Mouse (Mus musculus): Measurements from ENCODE around the gene Cdc42ep3. TPM values are rescaled to one million over a fixed set of nuclear protein-coding genes. Genes with fewer than 3 reads are reported as not detected.

The Cdc42ep3 gene
- polyA plus RNA-seq, 1 experiment from 2014 or later: 21.9 TPM

DNA sequence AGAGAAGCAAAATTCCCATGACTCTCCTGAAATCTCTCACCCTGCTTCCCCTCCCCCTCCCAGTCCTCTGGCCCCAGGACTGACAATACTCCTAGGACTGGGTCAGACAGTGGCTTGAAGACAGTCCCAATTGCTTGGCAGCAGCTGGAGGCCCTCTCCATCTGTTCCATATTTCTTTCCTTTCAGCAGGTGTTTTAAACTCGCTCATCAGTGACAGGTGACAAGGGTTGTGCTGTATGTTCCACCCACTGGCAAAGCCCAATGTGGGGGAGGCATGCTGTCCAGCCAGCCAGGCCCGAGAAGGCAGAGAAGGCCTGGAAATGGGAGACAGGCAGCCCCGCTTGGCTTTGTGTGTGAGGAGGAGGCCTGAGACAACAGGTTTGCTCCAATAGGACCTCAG lies 17.4 kb downstream of the Cdc42ep3 start:
- no peak overlapping the region for H3K27ac ChIP-seq
- no peak for DNase-seq (ENCODE audit: low spot score)
- WGBS: 81% methylated on average over 3 of the region's 3 CpGs
- H3K4me3 ChIP-seq: no peak overlapping the region
- H3K9me3 ChIP-seq: no peaks in the 10 kb centered on the region
- H3K36me3 ChIP-seq: peaks cover 7% of the 10 kb centered on the region; the same call in 1 of the 2 replicates
- peaks cover 7% of the 10 kb centered on the region; the same call in 1 of the 2 replicates for H3K4me1 ChIP-seq (replicated peaks)
- H3K27me3 ChIP-seq (ENCODE audit: insufficient read depth, poor library complexity, severe bottlenecking): no peaks in the 10 kb centered on the region

DNA sequence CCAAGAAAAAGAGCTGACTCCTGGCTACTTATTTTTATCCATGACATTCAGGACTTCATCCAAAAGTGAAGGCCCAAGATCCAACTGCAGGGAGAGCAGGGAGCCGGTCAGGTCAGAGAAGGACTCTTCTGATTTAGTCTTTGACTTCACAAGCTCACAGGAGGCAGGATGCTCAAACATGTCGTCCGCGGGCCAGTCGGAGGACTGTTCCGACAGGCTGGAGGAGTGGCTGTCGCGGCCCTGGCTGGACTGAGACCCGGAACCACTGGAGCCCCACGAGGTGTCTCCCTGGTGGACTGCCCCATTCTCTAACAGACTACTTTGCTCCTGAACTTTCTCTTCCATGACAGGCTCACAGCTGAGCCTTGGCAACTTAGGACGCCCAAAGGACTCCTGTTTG lies 20.2 kb downstream of the Cdc42ep3 start:
- Histone ChIP-seq H3K27ac (no peak overlapping the region), H3K4me1 (replicated peaks) (peaks cover 7% of the 10 kb centered on the region; the same call in 1 of the 2 replicates), H3K9me3 (no peaks in the 10 kb centered on the region), H3K27me3 (ENCODE audit: insufficient read depth, poor library complexity, severe bottlenecking) (no peaks in the 10 kb centered on the region), H3K4me3 (no peak overlapping the region), H3K36me3 (peaks cover 7% of the 10 kb centered on the region; the same call in 1 of the 2 replicates)
- WGBS: 85% methylated on average over 11 of the region's 11 CpGs
- no peak for DNase-seq (ENCODE audit: low spot score)

DNA sequence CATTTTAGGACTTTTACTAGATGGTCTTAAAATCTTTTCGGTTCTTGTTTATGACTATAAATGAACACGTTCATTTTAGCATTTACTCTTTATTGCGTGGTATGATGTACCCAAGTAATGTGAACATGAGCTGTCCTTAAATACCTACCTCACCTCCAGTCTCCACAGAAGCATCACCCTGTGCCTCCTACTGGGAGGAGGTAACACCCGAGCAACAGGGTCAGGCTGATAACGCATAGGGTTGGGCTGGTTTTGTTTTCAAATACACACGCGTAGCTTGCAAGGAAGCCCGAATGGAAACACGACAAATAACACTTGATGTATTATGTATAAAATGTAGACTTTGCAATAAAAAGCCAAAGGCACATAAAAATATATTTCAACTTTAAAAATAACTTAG lies 21.2 kb downstream of the Cdc42ep3 start:
- whole genome bisulfite sequencing: 86% methylated on average over 9 of the region's 9 CpGs
- no peak overlapping the region for H3K4me3 ChIP-seq
- DNase-seq (ENCODE audit: low spot score): no peak
- peaks cover 7% of the 10 kb centered on the region; the same call in 1 of the 2 replicates for H3K36me3 ChIP-seq
- H3K9me3 ChIP-seq: no peaks in the 10 kb centered on the region
- no peaks in the 10 kb centered on the region for H3K27me3 ChIP-seq (ENCODE audit: insufficient read depth, poor library complexity, severe bottlenecking)
- H3K4me1 ChIP-seq (replicated peaks): peaks cover 7% of the 10 kb centered on the region; the same call in 1 of the 2 replicates
- H3K27ac ChIP-seq: no peak overlapping the region

GRCm38 (mm10) chr17:79332864-79333263 lies 22.0 kb downstream of the Cdc42ep3 start:
- WGBS: 89% methylated on average over 3 of the region's 3 CpGs
- DNase-seq (ENCODE audit: low spot score): no peak

GRCm38 (mm10) chr17:79330397-79330796 lies 24.5 kb downstream of the Cdc42ep3 start:
- Histone ChIP-seq H3K4me1 (replicated peaks) (no peaks in the 10 kb centered on the region; the same call in 1 of the 2 replicates), H3K27me3 (ENCODE audit: insufficient read depth, poor library complexity, severe bottlenecking) (no peaks in the 10 kb centered on the region), H3K9me3 (no peaks in the 10 kb centered on the region), H3K4me3 (no peak overlapping the region), H3K27ac (no peak overlapping the region), H3K36me3 (peaks cover 7% of the 10 kb centered on the region; the same call in 1 of the 2 replicates)
- DNase-seq (ENCODE audit: low spot score): no peak
- 94% methylated on average over 2 of the region's 2 CpGs for WGBS

More at GRCm38 (mm10) chr17:79332864-79333263, 22.0 kb downstream of the Cdc42ep3 start:
- H3K4me1 ChIP-seq (replicated peaks): peaks cover 4% of the 10 kb centered on the region; the same call in 1 of the 2 replicates
- H3K27ac ChIP-seq: no peak overlapping the region
- H3K27me3 ChIP-seq (ENCODE audit: insufficient read depth, poor library complexity, severe bottlenecking): no peaks in the 10 kb centered on the region
- H3K9me3 ChIP-seq: no peaks in the 10 kb centered on the region
- H3K4me3 ChIP-seq: no peak overlapping the region
- peaks cover 7% of the 10 kb centered on the region; the same call in 1 of the 2 replicates for H3K36me3 ChIP-seq

- no peak for DNase-seq (ENCODE audit: low spot score)
- WGBS: 74% methylated on average over 4 of the region's 4 CpGs
- Histone ChIP-seq H3K9me3 (no peaks in the 10 kb centered on the region), H3K27me3 (ENCODE audit: insufficient read depth, poor library complexity, severe bottlenecking) (no peaks in the 10 kb centered on the region), H3K27ac (no peak overlapping the region), H3K36me3 (no peaks in the 10 kb centered on the region), H3K4me3 (no peak overlapping the region), H3K4me1 (replicated peaks) (no peaks in the 10 kb centered on the region; the same call in 1 of the 2 replicates)
These were observed 28.0 kb downstream of the Cdc42ep3 start for GRCm38 (mm10) chr17:79326868-79327376.

DNA sequence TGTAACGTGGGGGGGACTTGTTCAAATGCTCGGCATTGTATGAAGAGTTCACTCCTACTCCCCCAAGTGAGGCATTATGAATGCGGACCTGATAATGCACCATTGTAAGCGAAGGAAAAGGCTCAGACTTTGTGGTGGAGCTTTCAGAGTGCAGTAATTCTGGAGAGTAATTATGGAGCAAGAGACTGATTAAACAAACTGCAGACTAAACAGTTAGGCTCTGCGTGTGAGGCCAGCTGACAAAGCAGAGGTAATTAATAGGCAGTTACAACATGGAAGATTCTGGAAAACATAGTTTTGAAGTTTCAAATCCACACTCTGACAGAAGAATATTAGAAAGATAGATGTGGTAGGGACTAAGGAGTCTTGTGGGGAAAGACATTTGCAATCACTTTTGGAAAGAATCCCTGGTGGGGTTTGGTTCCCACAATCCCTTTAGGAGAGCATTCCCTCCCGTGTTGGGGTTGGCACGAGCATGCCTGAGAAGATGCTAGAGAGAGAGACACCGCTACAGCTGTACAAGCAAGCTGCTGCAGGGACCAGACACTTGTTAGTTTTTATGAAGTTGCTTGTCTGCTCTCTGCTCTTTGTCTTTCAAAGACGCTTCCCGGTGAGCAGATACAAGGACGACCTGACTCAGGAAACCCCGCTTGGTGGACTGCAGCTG lies 37.7 kb downstream of the Cdc42ep3 start:
- WGBS: 76% methylated on average over 12 of the region's 12 CpGs
- Histone ChIP-seq H3K27me3 (ENCODE audit: insufficient read depth, poor library complexity, severe bottlenecking) (no peaks in the 10 kb centered on the region), H3K4me3 (no peak overlapping the region), H3K4me1 (replicated peaks) (no peaks in the 10 kb centered on the region), H3K9me3 (no peaks in the 10 kb centered on the region), H3K36me3 (no peaks in the 10 kb centered on the region), H3K27ac (no peak overlapping the region)
- DNase-seq (ENCODE audit: low spot score): no peak

GRCm38 (mm10) chr17:79315415-79316094 lies 39.3 kb downstream of the Cdc42ep3 start:
- H3K4me1 ChIP-seq (replicated peaks): no peaks in the 10 kb centered on the region
- H3K27me3 ChIP-seq (ENCODE audit: insufficient read depth, poor library complexity, severe bottlenecking): no peaks in the 10 kb centered on the region
- H3K27ac ChIP-seq: no peak overlapping the region
- no peaks in the 10 kb centered on the region for H3K36me3 ChIP-seq
- no peak overlapping the region for H3K4me3 ChIP-seq
- no peaks in the 10 kb centered on the region for H3K9me3 ChIP-seq
- no peak for DNase-seq (ENCODE audit: low spot score)
- 90% methylated on average over 4 of the region's 4 CpGs for WGBS

DNA sequence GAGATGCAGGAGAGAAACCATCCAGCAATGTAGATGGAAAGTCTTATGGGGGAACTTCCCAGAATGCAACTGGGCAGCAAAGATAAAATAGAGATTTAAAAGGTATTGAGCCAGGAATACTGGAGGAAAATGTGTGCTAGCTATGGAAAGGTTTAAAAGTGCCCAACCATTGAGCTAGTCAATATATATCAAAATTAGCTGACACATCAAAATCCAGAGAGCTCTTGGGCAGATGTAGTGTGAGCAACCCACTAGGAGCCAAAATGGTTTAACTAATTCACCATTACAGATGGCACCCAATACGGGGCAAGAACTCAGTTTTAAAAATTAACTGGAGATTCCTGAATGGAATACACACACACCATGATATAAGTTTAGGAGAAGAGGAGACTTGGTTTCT lies 44.4 kb downstream of the Cdc42ep3 start:
- Histone ChIP-seq H3K27me3 (ENCODE audit: insufficient read depth, poor library complexity, severe bottlenecking) (no peaks in the 10 kb centered on the region), H3K27ac (no peak overlapping the region)
- 96% methylated on average over 1 of the region's 1 CpGs for WGBS

DNA sequence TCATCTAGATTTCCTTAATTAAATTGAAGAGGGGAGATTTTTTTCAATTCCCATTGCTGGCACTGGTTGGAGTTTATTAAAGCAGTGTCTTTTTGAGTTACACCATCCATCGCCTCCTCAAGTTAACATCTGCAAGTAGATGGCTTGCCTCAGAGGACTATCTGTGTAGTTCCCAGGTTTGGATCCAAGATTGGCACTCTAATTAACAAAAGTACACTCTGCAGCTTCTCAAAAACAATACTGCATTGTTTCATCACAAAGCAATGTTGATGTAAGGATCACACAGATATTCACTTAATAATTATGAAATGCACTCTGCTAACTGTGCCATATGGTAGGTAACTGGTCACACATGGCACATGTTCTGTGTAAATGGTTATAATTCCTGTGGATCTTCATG lies 45.4 kb downstream of the Cdc42ep3 start:
- no peaks in the 10 kb centered on the region for H3K4me1 ChIP-seq (replicated peaks)
- no peak overlapping the region for H3K4me3 ChIP-seq
- H3K9me3 ChIP-seq: no peaks in the 10 kb centered on the region
- H3K27me3 ChIP-seq (ENCODE audit: insufficient read depth, poor library complexity, severe bottlenecking): no peaks in the 10 kb centered on the region
- WGBS: 97% methylated on average over 1 of the region's 1 CpGs
- no peak overlapping the region for H3K27ac ChIP-seq
- DNase-seq (ENCODE audit: low spot score): no peak
- no peaks in the 10 kb centered on the region for H3K36me3 ChIP-seq

More for the DNA sequence above, 44.4 kb downstream of the Cdc42ep3 start:
- Histone ChIP-seq H3K36me3 (no peaks in the 10 kb centered on the region), H3K4me1 (replicated peaks) (no peaks in the 10 kb centered on the region), H3K9me3 (no peaks in the 10 kb centered on the region), H3K4me3 (no peak overlapping the region)
- DNase-seq (ENCODE audit: low spot score): no peak

- no peak overlapping the region for H3K4me3 ChIP-seq
- no peaks in the 10 kb centered on the region for H3K9me3 ChIP-seq
- DNase-seq (ENCODE audit: low spot score): no peak
- H3K4me1 ChIP-seq (replicated peaks): no peaks in the 10 kb centered on the region
- H3K27me3 ChIP-seq (ENCODE audit: insufficient read depth, poor library complexity, severe bottlenecking): no peaks in the 10 kb centered on the region
- no peak overlapping the region for H3K27ac ChIP-seq
- 88% methylated on average over 7 of the region's 7 CpGs for WGBS
- no peaks in the 10 kb centered on the region for H3K36me3 ChIP-seq
These were observed 49.2 kb downstream of the Cdc42ep3 start for GRCm38 (mm10) chr17:79305644-79306043.

GRCm38 (mm10) chr17:79303744-79304497 lies 51.0 kb downstream of the Cdc42ep3 start:
- no peak for DNase-seq (ENCODE audit: low spot score)
- WGBS: 93% methylated on average over 17 of the region's 17 CpGs
- Histone ChIP-seq H3K4me3 (no peak overlapping the region), H3K9me3 (no peaks in the 10 kb centered on the region), H3K27ac (no peak overlapping the region), H3K4me1 (replicated peaks) (no peaks in the 10 kb centered on the region), H3K36me3 (no peaks in the 10 kb centered on the region), H3K27me3 (ENCODE audit: insufficient read depth, poor library complexity, severe bottlenecking) (no peaks in the 10 kb centered on the region)

Measured in hindbrain, embryonic 10.5 days (tissue).